Mouse (Mus musculus): Measurements from ENCODE around the gene Bmpr2.

- TF ChIP-seq CTCF (IDR thresholded peaks at IDR 0.05; ENCODE audit: extremely low read depth, insufficient read depth, insufficient read length, insufficient replicate concordance) (no peak), POLR2A (IDR thresholded peaks at IDR 0.05; ENCODE audit: low read depth, low read length) (no peak)
These were observed 98.9 kb downstream of the Bmpr2 start for GRCm38 (mm10) chr1:59862144-59862543.

Measured in spleen, adult 2 months (tissue).